Mouse (Mus musculus): ENCODE results near the gene Nlrp9a. TPM values are rescaled to one million over a fixed set of nuclear protein-coding genes. Genes with fewer than 3 reads are reported as not detected.
"Not testable (repeated sequence)": the region's sequence is repeated elsewhere in the genome, so short reads cannot be mapped to it uniquely, and the experiment has no call there.

The Nlrp9a gene
- not detected for total RNA-seq (2021)
- long read RNA-seq, experiment 1: 0 reads
- long read RNA-seq, experiment 2: 0 reads

DNA sequence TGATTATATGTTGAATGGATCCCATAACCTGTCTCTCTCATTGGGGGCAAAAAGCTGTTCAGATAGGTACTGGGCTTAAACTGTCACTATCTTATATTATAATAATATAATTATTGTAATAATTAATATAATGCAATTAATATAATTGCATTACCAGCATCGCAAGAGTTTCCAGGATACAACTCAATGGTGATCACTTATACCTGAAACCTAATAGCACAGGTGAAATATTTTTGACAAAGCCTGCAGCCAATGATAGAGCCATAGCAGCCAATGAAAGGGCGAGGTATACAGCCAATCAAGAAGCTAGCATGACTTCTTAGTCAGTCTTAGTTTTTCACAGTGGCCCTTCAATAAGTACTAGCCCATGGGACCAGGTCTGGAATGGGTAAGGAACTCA lies at the start of gene Nlrp9a:
Nlrp9a (plus strand) TSS at position 301 of the 400 bp plus-strand sequence.
- not testable (repeated sequence) for DNase-seq (ENCODE audit: low spot score in 2 of 2)

DNA sequence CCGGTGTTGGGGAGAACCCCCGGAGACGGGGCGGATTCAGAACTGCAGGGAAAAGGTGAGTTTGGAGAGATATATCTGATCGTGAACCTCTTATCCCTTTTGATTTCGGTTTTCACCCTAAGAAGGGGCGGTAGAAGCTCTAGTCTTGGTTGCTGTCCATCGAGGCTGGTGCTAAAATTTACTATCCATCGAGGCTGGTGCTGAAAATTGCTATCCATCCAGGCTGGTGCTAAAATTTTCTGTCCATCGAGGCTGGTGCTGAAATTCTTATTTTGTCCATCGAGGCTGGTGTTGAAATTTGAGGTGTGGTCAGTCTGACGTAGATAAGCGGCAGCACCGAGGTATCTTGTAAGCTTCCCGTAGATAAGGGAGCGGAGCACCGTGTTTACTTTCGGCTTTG lies 45.3 kb upstream of the Nlrp9a start:
- not testable (repeated sequence) for DNase-seq (ENCODE audit: low spot score in 2 of 2)

DNA sequence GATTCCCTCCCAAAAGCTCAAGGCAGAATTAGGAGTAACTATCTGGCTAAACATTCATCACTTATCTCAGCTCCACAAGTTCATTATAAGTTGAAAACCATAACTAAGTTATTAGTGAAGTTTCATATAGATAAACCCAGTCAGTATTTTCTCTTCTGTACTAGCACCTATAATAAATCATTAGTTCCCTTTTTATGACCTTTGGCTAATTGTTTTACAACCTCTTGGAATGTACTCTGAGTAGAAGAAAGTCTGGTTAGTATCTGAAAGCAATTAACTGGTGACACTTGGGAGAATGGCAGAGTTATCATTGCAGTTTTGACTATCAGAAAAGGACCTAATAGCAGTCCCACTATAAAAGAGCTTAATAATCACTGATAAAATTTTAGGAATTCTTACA lies 54.3 kb downstream of the Nlrp9a start:
- DNase-seq (ENCODE audit: low spot score in 2 of 2): no peak

DNA sequence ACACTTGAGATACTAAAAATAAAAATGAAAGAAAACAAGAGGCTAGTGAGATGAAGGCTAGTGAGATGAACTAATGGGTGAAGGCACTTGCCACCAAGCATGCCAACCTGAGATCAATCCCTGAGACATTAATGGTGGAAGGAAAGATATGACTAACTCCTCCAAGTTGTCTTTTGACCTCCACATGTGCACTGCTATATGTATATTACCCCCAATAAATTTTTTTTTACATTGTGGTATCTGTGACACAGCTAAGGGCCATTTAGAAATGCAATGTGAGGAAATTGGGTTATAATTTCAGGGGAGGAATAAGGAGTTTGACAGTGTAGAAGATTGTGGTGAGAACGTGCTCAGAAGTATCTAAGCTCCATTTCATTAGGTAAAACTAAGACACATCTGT lies 55.0 kb downstream of the Nlrp9a start:
- DNase-seq (ENCODE audit: low spot score in 2 of 2): no peak

DNA sequence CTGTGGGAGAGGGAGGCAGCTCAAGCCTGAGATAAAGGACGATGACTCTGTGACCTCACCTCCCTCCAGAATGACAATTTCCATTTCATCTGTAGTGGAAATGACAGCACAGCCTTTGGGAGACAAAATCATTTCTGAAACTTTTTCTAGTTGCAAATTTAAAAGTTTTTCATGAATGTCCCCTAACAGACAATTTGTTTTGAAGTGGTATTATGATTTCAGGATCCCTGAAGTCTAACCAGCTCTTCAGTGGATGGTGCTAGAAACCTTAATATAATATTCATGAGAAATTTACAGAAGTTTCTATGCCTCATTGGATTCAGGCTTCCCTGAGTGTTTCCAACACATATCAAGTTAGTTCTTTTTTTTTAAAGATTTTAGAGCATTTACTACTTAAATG lies 83.5 kb downstream of the Nlrp9a start, which contains the start of gene Vmn1r185:
Vmn1r185 (minus strand) TSS at position 101 of the 400 bp plus-strand sequence.
- DNase-seq (ENCODE audit: low spot score in 2 of 2): not testable (repeated sequence)

Small RNA genes lying within 50 kb of the gene (microRNA-seq; reads per million reads assigned to microRNA genes)
- gene Gm25947: 0 reads per million in 2 experiments

Other genes starting within 250 kb of the Nlrp9a start
- gene Cyp2a4, start 227.9 kb upstream of the Nlrp9a start, total RNA-seq (2021): not detected
- not detected for gene Nlrp9c, start 131.3 kb upstream of the Nlrp9a start, total RNA-seq (2021)
- not detected for gene Nlrp4a, start 99.9 kb upstream of the Nlrp9a start, total RNA-seq (2021)
- gene Vmn1r185, start 83.4 kb downstream of the Nlrp9a start, total RNA-seq (2021): not detected
- not detected for gene Cyp2b23, start 151.4 kb downstream of the Nlrp9a start, total RNA-seq (2021)
- not detected for gene Cyp2b19, start 222.1 kb downstream of the Nlrp9a start, total RNA-seq (2021)

All from left cerebral cortex, adult 18-20 months (tissue).